Mouse (Mus musculus) testis, adult 2 months (tissue): Measurements from ENCODE around the gene Ros1.

Experiments
- CTCF ChIP-seq: fragments of 200-500 bp; IDR thresholded peaks from 2 replicates; pipeline ENCODE4 v1.5.1; 2012; ENCODE audit warnings: low read depth, mild to moderate bottlenecking, inconsistent platforms, low read length, moderate library complexity; ENCODE audit not compliant: control insufficient read depth, insufficient read depth, insufficient replicate concordance
- POLR2A ChIP-seq: fragments of 200-500 bp; IDR thresholded peaks from 2 replicates; pipeline ENCODE4 v1.6.1; 2012; ENCODE audit warnings: low read depth, mild to moderate bottlenecking, inconsistent platforms, low read length, moderate library complexity; ENCODE audit not compliant: control insufficient read depth

DNA sequence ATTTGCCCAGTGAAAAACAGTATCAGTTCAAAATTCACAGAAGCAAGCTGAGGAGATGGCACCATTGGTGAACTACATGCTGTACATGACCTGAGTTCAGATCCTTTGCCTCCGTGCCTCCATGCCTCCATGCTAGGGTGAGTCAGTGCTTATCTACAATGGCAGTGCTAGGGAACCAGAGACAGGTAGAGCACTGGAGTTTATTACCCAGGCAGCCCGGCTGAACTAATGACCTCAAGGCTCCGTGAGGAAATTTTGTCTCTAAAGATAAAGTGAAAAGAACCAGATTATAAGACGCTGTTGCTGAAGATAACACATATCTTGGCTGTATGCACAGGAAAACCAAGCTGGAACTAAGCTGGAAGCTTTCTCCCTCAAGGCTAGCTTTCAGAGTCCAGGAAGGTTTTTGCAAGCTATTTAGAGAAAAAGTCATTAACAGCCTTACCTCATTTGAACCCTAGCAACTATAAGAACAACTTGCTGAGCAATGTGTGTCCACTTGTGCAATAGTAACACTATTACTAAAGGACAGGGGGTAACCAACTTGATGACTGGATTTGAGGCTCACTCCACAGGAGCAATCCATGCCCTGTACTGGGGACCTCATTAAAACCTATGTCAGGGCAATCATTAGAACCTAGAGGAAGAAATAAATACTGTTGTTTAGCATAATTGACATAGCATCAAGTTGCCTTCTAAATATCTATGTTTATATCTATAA lies 61.5 kb downstream of the Ros1 start:
- TF ChIP-seq POLR2A (no peak), CTCF (no peak)
